Mouse (Mus musculus): Measurements from ENCODE around the gene Ak1. TPM values are rescaled to one million over a fixed set of nuclear protein-coding genes. Genes with fewer than 3 reads are reported as not detected.

Ak1 gene
- polyA plus RNA-seq, 1 experiment from 2014 or later = 18.6 TPM

DNA sequence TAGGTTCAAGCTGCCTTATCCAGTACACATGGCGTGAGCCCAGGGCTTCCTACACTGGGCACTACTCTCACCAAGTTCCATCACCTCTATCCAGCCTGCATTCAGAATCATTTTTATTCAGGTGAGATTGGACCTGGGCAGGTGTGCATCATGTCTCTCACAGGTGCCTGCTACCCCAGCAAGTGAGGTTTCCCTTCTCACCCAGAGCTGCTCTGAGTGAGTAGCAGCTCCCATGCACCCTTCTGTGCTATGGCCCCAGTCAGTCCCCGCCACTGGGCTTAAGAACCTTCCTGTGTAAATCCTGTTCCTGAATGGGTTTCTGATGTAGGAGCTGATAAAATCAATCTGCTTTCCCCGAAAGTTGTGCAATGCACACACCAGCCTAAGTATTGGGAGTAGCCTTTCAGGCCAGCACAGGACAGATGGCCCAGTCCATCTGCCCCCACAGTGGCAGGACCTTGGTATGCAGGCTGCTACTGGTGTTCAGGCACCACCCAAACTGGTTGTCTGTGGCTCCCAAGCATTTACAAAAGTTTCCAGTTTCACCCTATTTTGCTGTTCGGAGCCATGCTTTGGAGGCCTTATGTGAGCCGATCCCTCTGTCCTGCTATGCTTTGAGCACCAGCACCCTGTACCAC, 2.7 kb downstream of the Ak1 start:
- Histone ChIP-seq H3K36me3 (ENCODE audit: control insufficient read depth, insufficient read depth, low read length) (no peaks in the 10 kb centered on the region), H3K4me3 (ENCODE audit: low read length) (no peak overlapping the region), H3K9ac (ENCODE audit: low read depth, low read length) (no peak overlapping the region), H3K27me3 (replicated peaks; ENCODE audit: control insufficient read depth, insufficient read depth, low read length) (no peaks in the 10 kb centered on the region), H3K4me1 (ENCODE audit: control insufficient read depth, insufficient read depth, low read length) (peaks cover 70% of the 10 kb centered on the region), H3K4me2 (ENCODE audit: low read depth, low read length) (no peak overlapping the region), H3K9me3 (ENCODE audit: control insufficient read depth, low read length) (no peaks in the 10 kb centered on the region), H3K27ac (ENCODE audit: low read length) (no peak overlapping the region)
- ATAC-seq = no peak
- 77% methylated on average over 5 of the region's 5 CpGs for WGBS

DNA sequence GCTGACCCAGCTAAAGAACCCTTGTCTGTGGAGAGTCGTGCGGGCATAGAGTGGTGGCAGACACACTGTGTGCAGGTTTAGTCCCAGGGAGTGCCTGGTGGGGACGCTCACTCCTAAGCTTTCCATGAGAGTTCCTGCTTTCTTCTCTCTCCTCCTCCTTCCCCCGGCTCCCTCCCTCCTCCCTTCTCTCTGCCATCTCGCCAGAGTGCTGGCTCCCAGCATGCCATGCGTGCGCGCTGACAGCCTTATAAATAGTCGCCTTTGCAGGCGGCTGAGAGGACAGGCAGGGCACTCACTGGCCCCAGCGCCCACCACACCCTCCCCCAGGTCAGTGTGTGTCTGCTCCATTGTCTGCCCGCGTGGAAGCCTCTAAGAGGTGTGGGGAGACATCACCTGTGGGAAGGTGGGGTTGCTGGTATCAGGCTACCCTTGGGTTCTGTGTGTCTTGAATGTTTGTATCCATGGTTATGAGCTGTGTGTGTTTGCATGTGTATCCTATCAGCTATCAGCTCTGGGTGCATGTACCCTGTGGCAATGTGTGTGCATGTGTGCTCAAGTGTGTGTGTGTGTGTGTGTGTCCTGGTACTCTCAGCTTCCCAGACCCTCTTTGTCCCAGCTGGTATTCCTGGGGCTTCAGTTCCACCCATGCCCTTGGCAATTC, 3.8 kb downstream of the Ak1 start:
- peak overlapping the region; percentile 70 for H3K27ac ChIP-seq (ENCODE audit: low read length)
- peak overlapping the region; percentile 68 for H3K9ac ChIP-seq (ENCODE audit: low read depth, low read length)
- H3K4me2 ChIP-seq (ENCODE audit: low read depth, low read length) = peak overlapping the region; percentile 57
- 3% methylated on average over 13 of the region's 13 CpGs for WGBS
- no peaks in the 10 kb centered on the region for H3K9me3 ChIP-seq (ENCODE audit: control insufficient read depth, low read length)
- H3K36me3 ChIP-seq (ENCODE audit: control insufficient read depth, insufficient read depth, low read length) = no peaks in the 10 kb centered on the region
- peak; percentile 21 for ATAC-seq
- H3K4me1 ChIP-seq (ENCODE audit: control insufficient read depth, insufficient read depth, low read length) = peaks cover 59% of the 10 kb centered on the region
- H3K4me3 ChIP-seq (ENCODE audit: low read length) = peak overlapping the region; percentile 30
- no peaks in the 10 kb centered on the region for H3K27me3 ChIP-seq (replicated peaks; ENCODE audit: control insufficient read depth, insufficient read depth, low read length)

DNA sequence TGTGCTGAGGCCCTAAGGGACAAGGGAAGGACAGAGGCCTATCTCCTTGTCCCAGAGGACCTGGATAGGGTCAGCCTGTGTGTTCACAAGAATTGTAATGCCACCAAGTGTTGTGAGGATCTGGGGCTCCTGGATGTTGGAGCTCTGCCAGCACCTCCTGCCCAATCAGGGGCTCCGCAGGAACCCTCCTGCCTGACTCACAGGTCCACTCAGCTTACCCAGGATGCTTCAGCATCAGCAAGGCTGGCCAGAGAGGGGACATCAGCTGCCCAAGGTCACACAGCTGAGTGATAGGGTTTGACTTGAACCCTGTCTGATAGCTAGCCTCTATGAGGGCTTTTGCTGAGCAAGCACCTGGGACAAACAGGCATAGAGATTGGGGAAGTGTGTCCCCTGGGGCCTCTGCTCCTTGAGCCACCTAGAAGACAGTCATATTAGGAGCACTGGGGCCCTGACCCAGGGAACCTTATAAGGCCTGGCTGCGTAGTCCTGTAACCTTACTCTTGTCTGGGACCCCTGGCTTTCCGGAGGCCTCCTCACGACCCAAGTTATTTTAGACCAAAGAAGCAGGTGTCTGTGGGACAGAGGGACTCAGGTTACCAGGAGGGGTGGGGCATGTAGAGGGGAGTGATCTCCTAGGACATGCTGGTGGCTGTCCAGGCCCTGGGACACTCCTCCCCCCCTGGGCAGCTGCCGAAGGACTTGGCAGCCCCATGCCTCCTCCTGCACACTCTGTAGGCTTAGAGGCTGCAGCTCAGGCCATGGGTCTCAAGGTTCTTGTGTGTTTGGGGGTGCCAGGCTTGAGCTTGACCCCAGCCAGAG, 4.5 kb downstream of the Ak1 start:
- Histone ChIP-seq H3K9me3 (ENCODE audit: control insufficient read depth, low read length) (no peaks in the 10 kb centered on the region), H3K4me3 (ENCODE audit: low read length) (peak overlapping the region; percentile 30; the same call in 1 of the 2 replicates), H3K4me1 (ENCODE audit: control insufficient read depth, insufficient read depth, low read length) (peaks cover 51% of the 10 kb centered on the region), H3K27ac (ENCODE audit: low read length) (peak overlapping the region; percentile 70; the same call in 1 of the 2 replicates), H3K4me2 (ENCODE audit: low read depth, low read length) (peak overlapping the region; percentile 57), H3K36me3 (ENCODE audit: control insufficient read depth, insufficient read depth, low read length) (no peaks in the 10 kb centered on the region), H3K9ac (ENCODE audit: low read depth, low read length) (peak overlapping the region; percentile 68), H3K27me3 (replicated peaks; ENCODE audit: control insufficient read depth, insufficient read depth, low read length) (no peaks in the 10 kb centered on the region)
- no peak for ATAC-seq
- 41% methylated on average over 5 of the region's 5 CpGs for WGBS

DNA sequence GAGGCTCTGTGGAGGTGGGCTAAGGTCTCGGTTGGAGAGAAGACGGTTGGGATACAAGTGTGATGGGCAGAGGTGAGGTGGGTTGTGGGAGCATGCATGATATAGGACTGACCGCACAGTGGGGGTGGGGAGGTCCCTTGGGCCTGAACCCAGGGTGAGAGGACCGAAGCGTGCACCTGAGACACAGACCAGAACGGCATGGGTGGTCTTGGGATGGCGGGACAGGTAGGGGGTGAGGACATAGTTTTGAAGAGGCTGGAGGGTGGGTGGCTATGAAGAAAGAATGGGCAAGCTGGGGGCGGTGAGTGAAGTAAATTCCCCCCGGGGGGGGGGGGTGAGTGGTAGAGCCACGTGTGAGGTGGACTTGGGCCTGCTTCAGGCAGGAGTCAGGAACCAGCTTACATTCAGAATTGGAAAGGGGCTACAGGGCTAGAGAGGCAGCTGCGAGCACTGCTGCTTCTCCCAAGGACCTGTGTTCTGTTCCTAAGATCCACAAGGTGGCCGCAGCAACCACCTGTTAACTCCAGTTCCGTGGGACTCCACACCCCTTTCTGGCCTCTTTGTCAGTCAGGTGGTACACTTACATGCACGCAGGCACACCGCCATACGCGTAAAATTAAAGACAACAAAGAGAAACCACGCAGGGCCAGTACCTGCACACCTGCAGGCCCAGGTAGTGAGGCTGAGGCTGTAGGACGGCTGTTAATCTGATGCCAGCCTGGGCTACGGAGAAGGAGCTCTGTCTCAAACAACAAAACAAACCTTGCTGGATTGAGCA, 5.9 kb downstream of the Ak1 start:
- Histone ChIP-seq H3K27ac (ENCODE audit: low read length) (no peak overlapping the region), H3K4me1 (ENCODE audit: control insufficient read depth, insufficient read depth, low read length) (peaks cover 42% of the 10 kb centered on the region), H3K27me3 (replicated peaks; ENCODE audit: control insufficient read depth, insufficient read depth, low read length) (no peaks in the 10 kb centered on the region), H3K36me3 (ENCODE audit: control insufficient read depth, insufficient read depth, low read length) (no peaks in the 10 kb centered on the region), H3K4me2 (ENCODE audit: low read depth, low read length) (no peak overlapping the region), H3K4me3 (ENCODE audit: low read length) (no peak overlapping the region), H3K9ac (ENCODE audit: low read depth, low read length) (peak overlapping the region; percentile 38; the same call in 1 of the 2 replicates), H3K9me3 (ENCODE audit: control insufficient read depth, low read length) (no peaks in the 10 kb centered on the region)
- 57% methylated on average over 20 of the region's 20 CpGs for WGBS
- no peak for ATAC-seq

DNA sequence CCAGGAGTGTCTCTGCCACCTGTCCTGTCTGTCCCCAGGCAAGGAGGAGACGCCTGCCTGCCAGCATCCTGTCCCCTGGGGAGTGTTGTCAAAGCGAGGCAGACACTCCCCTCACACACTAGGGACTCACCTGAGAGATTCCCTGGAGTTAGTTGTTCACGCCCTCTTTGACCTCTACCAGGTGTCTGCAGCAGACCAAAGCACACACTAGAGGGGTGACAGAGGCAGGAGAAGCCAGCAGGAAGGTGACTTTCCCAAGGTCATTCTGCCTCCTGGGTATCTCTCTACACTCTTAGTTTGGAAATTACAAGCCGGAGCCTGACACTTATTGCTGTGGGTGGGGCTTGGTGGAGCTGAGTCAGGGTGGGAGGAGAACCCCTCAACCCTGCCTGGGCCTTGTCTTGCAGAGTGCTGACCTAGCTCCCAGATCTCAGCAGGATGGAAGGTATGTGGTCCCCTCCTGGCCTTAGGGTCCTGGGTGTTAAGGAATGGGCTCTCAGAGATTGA, 6.5 kb downstream of the Ak1 start:
- H3K9me3 ChIP-seq (ENCODE audit: control insufficient read depth, low read length) = no peaks in the 10 kb centered on the region
- no peak for ATAC-seq
- WGBS = 58% methylated on average over 4 of the region's 4 CpGs
- peak overlapping the region; percentile 12; the same call in 1 of the 2 replicates for H3K27ac ChIP-seq (ENCODE audit: low read length)
- H3K4me2 ChIP-seq (ENCODE audit: low read depth, low read length) = no peak overlapping the region
- H3K9ac ChIP-seq (ENCODE audit: low read depth, low read length) = peak overlapping the region; percentile 38; the same call in 1 of the 2 replicates
- no peaks in the 10 kb centered on the region for H3K36me3 ChIP-seq (ENCODE audit: control insufficient read depth, insufficient read depth, low read length)
- no peak overlapping the region for H3K4me3 ChIP-seq (ENCODE audit: low read length)
- peaks cover 42% of the 10 kb centered on the region for H3K4me1 ChIP-seq (ENCODE audit: control insufficient read depth, insufficient read depth, low read length)
- no peaks in the 10 kb centered on the region for H3K27me3 ChIP-seq (replicated peaks; ENCODE audit: control insufficient read depth, insufficient read depth, low read length)

DNA sequence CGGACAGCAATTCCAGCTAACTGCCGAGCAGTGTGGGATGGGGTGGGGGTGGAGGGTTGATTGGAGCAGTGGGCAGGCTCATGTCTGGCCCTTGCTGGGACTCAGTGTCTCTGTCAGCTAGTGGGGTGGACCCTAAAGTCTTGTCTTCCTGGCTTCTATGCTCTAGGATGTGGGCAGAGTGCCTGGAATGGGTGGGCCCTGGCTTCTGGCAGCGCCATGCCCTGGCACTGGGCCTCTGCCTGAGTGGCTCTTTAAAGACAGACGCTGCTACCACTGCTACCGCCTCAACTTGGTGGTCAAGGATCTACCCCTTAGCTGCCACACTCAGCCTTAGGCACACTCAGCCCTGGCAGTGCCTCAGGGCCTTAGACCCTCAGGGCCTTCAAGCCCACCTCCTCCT, 7.2 kb downstream of the Ak1 start:
- no peaks in the 10 kb centered on the region for H3K27me3 ChIP-seq (replicated peaks; ENCODE audit: control insufficient read depth, insufficient read depth, low read length)
- no peak overlapping the region for H3K4me2 ChIP-seq (ENCODE audit: low read depth, low read length)
- H3K36me3 ChIP-seq (ENCODE audit: control insufficient read depth, insufficient read depth, low read length) = no peaks in the 10 kb centered on the region
- H3K9ac ChIP-seq (ENCODE audit: low read depth, low read length) = peak overlapping the region; percentile 38; the same call in 1 of the 2 replicates
- no peak for ATAC-seq
- H3K27ac ChIP-seq (ENCODE audit: low read length) = no peak overlapping the region
- WGBS = 29% methylated on average over 5 of the region's 5 CpGs
- peaks cover 42% of the 10 kb centered on the region for H3K4me1 ChIP-seq (ENCODE audit: control insufficient read depth, insufficient read depth, low read length)
- H3K9me3 ChIP-seq (ENCODE audit: control insufficient read depth, low read length) = no peaks in the 10 kb centered on the region
- H3K4me3 ChIP-seq (ENCODE audit: low read length) = no peak overlapping the region

DNA sequence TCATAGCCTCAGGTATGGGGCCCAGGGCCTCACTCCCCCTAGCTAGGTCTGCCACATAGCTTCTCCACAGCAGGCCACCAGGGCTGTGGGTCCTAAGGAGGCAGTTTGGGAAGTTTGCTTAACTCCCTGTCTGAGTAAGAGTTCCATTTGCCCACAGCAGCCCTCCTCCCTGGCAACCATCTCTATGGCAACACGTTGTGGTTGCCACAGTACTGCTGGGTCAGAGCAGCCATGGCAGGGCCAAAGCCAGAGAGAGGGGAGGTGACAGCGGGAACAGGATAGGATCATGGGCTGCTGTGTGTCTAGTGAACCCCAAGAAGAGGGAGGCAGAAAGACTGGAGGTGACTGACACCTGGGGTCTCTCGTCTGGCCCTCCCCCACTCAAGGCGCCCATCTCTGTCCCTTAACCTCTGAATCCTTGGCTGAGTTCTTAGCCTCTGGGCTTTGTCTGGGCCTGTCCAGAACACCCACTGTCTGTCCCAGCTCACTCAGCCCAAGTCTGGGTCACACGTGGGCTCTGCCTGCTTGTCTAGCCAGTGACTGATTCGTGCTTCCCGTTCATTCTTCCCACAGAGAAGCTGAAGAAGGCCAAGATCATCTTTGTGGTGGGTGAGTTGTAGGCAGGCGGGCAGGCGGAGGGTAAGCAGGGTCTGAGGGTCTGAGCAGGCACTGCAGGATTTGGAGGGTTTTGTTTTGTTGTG, 7.9 kb downstream of the Ak1 start:
- Histone ChIP-seq H3K4me2 (ENCODE audit: low read depth, low read length) (no peak overlapping the region), H3K4me1 (ENCODE audit: control insufficient read depth, insufficient read depth, low read length) (peaks cover 43% of the 10 kb centered on the region), H3K36me3 (ENCODE audit: control insufficient read depth, insufficient read depth, low read length) (no peaks in the 10 kb centered on the region), H3K27me3 (replicated peaks; ENCODE audit: control insufficient read depth, insufficient read depth, low read length) (no peaks in the 10 kb centered on the region), H3K9ac (ENCODE audit: low read depth, low read length) (no peak overlapping the region), H3K9me3 (ENCODE audit: control insufficient read depth, low read length) (no peaks in the 10 kb centered on the region), H3K4me3 (ENCODE audit: low read length) (no peak overlapping the region), H3K27ac (ENCODE audit: low read length) (no peak overlapping the region)
- no peak for ATAC-seq
- WGBS = 52% methylated on average over 9 of the region's 9 CpGs

DNA sequence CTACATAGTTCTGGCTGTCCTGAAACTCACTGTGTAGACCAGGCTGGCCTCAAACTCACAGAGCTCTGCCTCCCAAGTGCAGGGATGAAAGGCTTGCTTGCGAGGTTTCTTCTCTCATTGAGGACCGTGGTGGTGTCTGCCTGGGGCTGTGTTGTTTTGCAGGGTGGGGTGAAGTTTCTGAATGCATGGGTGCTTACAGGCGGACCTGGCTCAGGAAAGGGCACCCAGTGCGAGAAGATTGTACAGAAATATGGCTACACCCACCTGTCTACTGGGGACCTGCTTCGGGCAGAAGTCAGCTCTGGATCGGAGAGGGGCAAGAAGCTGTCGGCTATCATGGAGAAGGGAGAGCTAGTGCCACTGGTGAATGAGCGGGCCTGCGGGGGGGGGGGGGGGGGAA, 8.5 kb downstream of the Ak1 start:
- Histone ChIP-seq H3K9ac (ENCODE audit: low read depth, low read length) (no peak overlapping the region), H3K36me3 (ENCODE audit: control insufficient read depth, insufficient read depth, low read length) (no peaks in the 10 kb centered on the region), H3K4me3 (ENCODE audit: low read length) (no peak overlapping the region), H3K9me3 (ENCODE audit: control insufficient read depth, low read length) (no peaks in the 10 kb centered on the region), H3K27me3 (replicated peaks; ENCODE audit: control insufficient read depth, insufficient read depth, low read length) (no peaks in the 10 kb centered on the region), H3K27ac (ENCODE audit: low read length) (no peak overlapping the region), H3K4me1 (ENCODE audit: control insufficient read depth, insufficient read depth, low read length) (peaks cover 37% of the 10 kb centered on the region), H3K4me2 (ENCODE audit: low read depth, low read length) (no peak overlapping the region)
- no peak for ATAC-seq
- WGBS = 87% methylated on average over 8 of the region's 9 CpGs

Data from intestine, embryonic 16.5 days (tissue).